Mouse (Mus musculus) spleen, adult 12 weeks (tissue): ENCODE measurements around the gene Hgd.
A peak's percentile ranks its signal among the peaks of the same experiment; 100 is the strongest.

ENCODE experiments used
- DNase-seq: peaks from one replicate; pipeline ENCODE4 v3.0.0; 2022; ENCODE audit warnings: low spot score

Hgd gene

GRCm38 (mm10) chr16:37579994-37580393 is at the start of gene Hgd:
Hgd (plus strand) TSS chr16:37580153.
- DNase-seq, result no peak

GRCm38 (mm10) chr16:37530170-37530569 is 49.8 kb upstream of the Hgd start:
- DNase-seq, result no peak

GRCm38 (mm10) chr16:37532046-37532445 is 47.9 kb upstream of the Hgd start:
- DNase-seq, result no peak

- DNase-seq, result no peak
Observed at GRCm38 (mm10) chr16:37533369-37534068, 46.4 kb upstream of the Hgd start.

GRCm38 (mm10) chr16:37539240-37539610 is 40.7 kb upstream of the Hgd start:
- DNase-seq, result no peak

- DNase-seq, result peak; percentile 91
Observed at GRCm38 (mm10) chr16:37539611-37540580, 40.1 kb upstream of the Hgd start, which contains the start of the genes Gtf2e1 and Rabl3. Gtf2e1 (minus strand) TSS chr16:37539789. Rabl3 (plus strand) TSS chr16:37539885.

GRCm38 (mm10) chr16:37540776-37541175 is 39.2 kb upstream of the Hgd start:
- DNase-seq, result no peak

GRCm38 (mm10) chr16:37546312-37546711 is 33.6 kb upstream of the Hgd start:
- no peak for DNase-seq

- no peak for DNase-seq
Observed at GRCm38 (mm10) chr16:37550266-37550665, 29.7 kb upstream of the Hgd start.

GRCm38 (mm10) chr16:37550981-37551380 is 29.0 kb upstream of the Hgd start:
- no peak for DNase-seq

GRCm38 (mm10) chr16:37552824-37553223 is 27.1 kb upstream of the Hgd start:
- DNase-seq, result no peak

GRCm38 (mm10) chr16:37562414-37562813 is 17.5 kb upstream of the Hgd start:
- DNase-seq, result no peak

GRCm38 (mm10) chr16:37562961-37563360 is 17.0 kb upstream of the Hgd start:
- no peak for DNase-seq

- no peak for DNase-seq
Observed at GRCm38 (mm10) chr16:37565117-37565516, 14.8 kb upstream of the Hgd start.

- DNase-seq, result no peak
Observed at GRCm38 (mm10) chr16:37566107-37566506, 13.8 kb upstream of the Hgd start.

GRCm38 (mm10) chr16:37567113-37568050 is 12.6 kb upstream of the Hgd start:
- no peak for DNase-seq

GRCm38 (mm10) chr16:37571554-37571953 is 8.4 kb upstream of the Hgd start:
- DNase-seq, result no peak

- DNase-seq, result no peak
Observed at GRCm38 (mm10) chr16:37572117-37572754, 7.7 kb upstream of the Hgd start.

GRCm38 (mm10) chr16:37573061-37573460 is 6.9 kb upstream of the Hgd start:
- DNase-seq, result no peak

GRCm38 (mm10) chr16:37575325-37575724 is 4.6 kb upstream of the Hgd start:
- no peak for DNase-seq

GRCm38 (mm10) chr16:37579591-37579990 is 362 bp upstream of the Hgd start:
- no peak for DNase-seq
